Mouse (Mus musculus): ENCODE measurements around the gene Slco2b1. TPM values are rescaled to one million over a fixed set of nuclear protein-coding genes. Genes with fewer than 3 reads are reported as not detected.
"Not testable (repeated sequence)": the region's sequence is repeated elsewhere in the genome, so short reads cannot be mapped to it uniquely, and the experiment has no call there.

Slco2b1 gene
- 3.9 and 4.1 TPM in 2 replicates for polyA plus RNA-seq (2015; fragmentation: Nextera tagmentation; extraction: Ambion mirVana)

- WGBS, result 73% methylated on average over 8 of the region's 8 CpGs
- 0 out of 2 replicates have a peak, but pooled peaks cover 7% of the 10 kb centered on the region for H3K4me1 ChIP-seq
- no peak for ATAC-seq (ENCODE audit: insufficient number of reproducible peaks, low FRiP score, low TSS enrichment, low read depth)
These were observed at the start of gene Slco2b1 for GRCm38 (mm10) chr7:99711166-99711565. TSS of gene Slco2b1 (minus strand) at chr7:99711340.

GRCm38 (mm10) chr7:99739276-99739675 is 28.1 kb upstream of the Slco2b1 start:
- Histone ChIP-seq H3K27me3 (no peaks in the 10 kb centered on the region), H3K27ac (replicated peaks) (no peak overlapping the region), H3K4me1 (0 out of 2 replicates have a peak, but pooled peaks cover 4% of the 10 kb centered on the region), H3K9me3 (replicated peaks) (no peaks in the 10 kb centered on the region), H3K36me3 (no peaks in the 10 kb centered on the region), H3K4me3 (replicated peaks) (no peak overlapping the region), H3K4me2 (replicated peaks) (no peak overlapping the region), H3K9ac (no peak overlapping the region)
- WGBS, result 48% methylated on average over 9 of the region's 9 CpGs
- no peak for ATAC-seq (ENCODE audit: insufficient number of reproducible peaks, low FRiP score, low TSS enrichment, low read depth)

More at GRCm38 (mm10) chr7:99711166-99711565, at the start of gene Slco2b1:
- no peak within 1 kb of the TSS for H3K9ac ChIP-seq
- H3K27me3 ChIP-seq, result no peaks in the 10 kb centered on the region
- no peak within 1 kb of the TSS for H3K27ac ChIP-seq (replicated peaks)
- H3K36me3 ChIP-seq, result no peaks in the 10 kb centered on the region
- H3K4me2 ChIP-seq (replicated peaks), result no peak within 1 kb of the TSS
- H3K9me3 ChIP-seq (replicated peaks), result no peaks in the 10 kb centered on the region
- no peak within 1 kb of the TSS for H3K4me3 ChIP-seq (replicated peaks)

GRCm38 (mm10) chr7:99735491-99735890 is 24.4 kb upstream of the Slco2b1 start:
- not testable (repeated sequence) for H3K27ac ChIP-seq (replicated peaks); ATAC-seq (ENCODE audit: insufficient number of reproducible peaks, low FRiP score, low TSS enrichment, low read depth); H3K4me1 ChIP-seq; H3K9me3 ChIP-seq (replicated peaks); H3K4me2 ChIP-seq (replicated peaks); H3K4me3 ChIP-seq (replicated peaks); H3K9ac ChIP-seq; H3K27me3 ChIP-seq; H3K36me3 ChIP-seq
- 94% methylated on average over 9 of the region's 9 CpGs for WGBS

- H3K27ac ChIP-seq (replicated peaks), result no peak overlapping the region
These were observed 23.5 kb upstream of the Slco2b1 start for GRCm38 (mm10) chr7:99734612-99735011.

GRCm38 (mm10) chr7:99729973-99730372 is 18.8 kb upstream of the Slco2b1 start, which contains the start of gene Olfr520:
TSS of gene Olfr520 (plus strand) at chr7:99730273.
- ATAC-seq (ENCODE audit: insufficient number of reproducible peaks, low FRiP score, low TSS enrichment, low read depth), result no peak
- no peak within 1 kb of the TSS for H3K9ac ChIP-seq
- H3K4me1 ChIP-seq, result no peaks in the 10 kb centered on the region
- no peaks in the 10 kb centered on the region for H3K36me3 ChIP-seq
- WGBS, result 94% methylated on average over 2 of the region's 2 CpGs
- H3K27me3 ChIP-seq, result no peaks in the 10 kb centered on the region
- H3K4me2 ChIP-seq (replicated peaks), result no peak within 1 kb of the TSS
- no peak within 1 kb of the TSS for H3K4me3 ChIP-seq (replicated peaks)
- no peak within 1 kb of the TSS for H3K27ac ChIP-seq (replicated peaks)
- H3K9me3 ChIP-seq (replicated peaks), result no peaks in the 10 kb centered on the region; the same call in 1 of the 2 replicates

More at GRCm38 (mm10) chr7:99734612-99735011, 23.5 kb upstream of the Slco2b1 start:
- H3K4me1 ChIP-seq, result 0 out of 2 replicates have a peak, but pooled peaks cover 4% of the 10 kb centered on the region
- H3K4me2 ChIP-seq (replicated peaks), result no peak overlapping the region
- no peaks in the 10 kb centered on the region for H3K36me3 ChIP-seq
- no peaks in the 10 kb centered on the region for H3K9me3 ChIP-seq (replicated peaks)
- H3K9ac ChIP-seq, result no peak overlapping the region
- 95% methylated on average over 2 of the region's 2 CpGs for WGBS
- ATAC-seq (ENCODE audit: insufficient number of reproducible peaks, low FRiP score, low TSS enrichment, low read depth), result no peak
- no peak overlapping the region for H3K4me3 ChIP-seq (replicated peaks)
- no peaks in the 10 kb centered on the region for H3K27me3 ChIP-seq

GRCm38 (mm10) chr7:99716536-99716935 is 5.4 kb upstream of the Slco2b1 start:
- Histone ChIP-seq H3K9ac (no peak overlapping the region), H3K4me1 (no peaks in the 10 kb centered on the region), H3K27me3 (no peaks in the 10 kb centered on the region), H3K4me3 (replicated peaks) (no peak overlapping the region), H3K36me3 (no peaks in the 10 kb centered on the region), H3K4me2 (replicated peaks) (no peak overlapping the region), H3K27ac (replicated peaks) (no peak overlapping the region), H3K9me3 (replicated peaks) (no peaks in the 10 kb centered on the region)
- 72% methylated on average over 2 of the region's 2 CpGs for WGBS
- ATAC-seq (ENCODE audit: insufficient number of reproducible peaks, low FRiP score, low TSS enrichment, low read depth), result no peak

GRCm38 (mm10) chr7:99712431-99712830 is 1.3 kb upstream of the Slco2b1 start:
- no peaks in the 10 kb centered on the region for H3K36me3 ChIP-seq
- no peaks in the 10 kb centered on the region for H3K27me3 ChIP-seq
- ATAC-seq (ENCODE audit: insufficient number of reproducible peaks, low FRiP score, low TSS enrichment, low read depth), result no peak
- H3K4me1 ChIP-seq, result 0 out of 2 replicates have a peak, but pooled peaks cover 5% of the 10 kb centered on the region
- no peak overlapping the region for H3K9ac ChIP-seq
- H3K4me3 ChIP-seq (replicated peaks), result no peak overlapping the region
- 86% methylated on average over 4 of the region's 4 CpGs for WGBS
- H3K4me2 ChIP-seq (replicated peaks), result no peak overlapping the region
- no peak overlapping the region for H3K27ac ChIP-seq (replicated peaks)
- no peaks in the 10 kb centered on the region for H3K9me3 ChIP-seq (replicated peaks)

- no peak overlapping the region for H3K27ac ChIP-seq (replicated peaks)
- H3K9me3 ChIP-seq (replicated peaks), result no peaks in the 10 kb centered on the region
- 31% methylated on average over 1 of the region's 1 CpGs for WGBS
- no peak overlapping the region for H3K9ac ChIP-seq
- 0 out of 2 replicates have a peak, but pooled peaks cover 7% of the 10 kb centered on the region for H3K4me1 ChIP-seq
- H3K36me3 ChIP-seq, result no peaks in the 10 kb centered on the region
- no peaks in the 10 kb centered on the region for H3K27me3 ChIP-seq
- H3K4me2 ChIP-seq (replicated peaks), result no peak overlapping the region
- ATAC-seq (ENCODE audit: insufficient number of reproducible peaks, low FRiP score, low TSS enrichment, low read depth), result no peak
- no peak overlapping the region for H3K4me3 ChIP-seq (replicated peaks)
These were observed 664 bp downstream of the Slco2b1 start for GRCm38 (mm10) chr7:99710476-99710875.

- no peak for ATAC-seq (ENCODE audit: insufficient number of reproducible peaks, low FRiP score, low TSS enrichment, low read depth)
- H3K36me3 ChIP-seq, result no peaks in the 10 kb centered on the region
- no peaks in the 10 kb centered on the region for H3K27me3 ChIP-seq
- WGBS, result 69% methylated on average over 7 of the region's 7 CpGs
- H3K9ac ChIP-seq, result no peak overlapping the region
- no peak overlapping the region for H3K4me2 ChIP-seq (replicated peaks)
- no peak overlapping the region for H3K4me3 ChIP-seq (replicated peaks)
- H3K27ac ChIP-seq (replicated peaks), result no peak overlapping the region
- 0 out of 2 replicates have a peak, but pooled peaks cover 7% of the 10 kb centered on the region for H3K4me1 ChIP-seq
- no peaks in the 10 kb centered on the region for H3K9me3 ChIP-seq (replicated peaks)
These were observed 1.1 kb downstream of the Slco2b1 start for GRCm38 (mm10) chr7:99709992-99710391.

GRCm38 (mm10) chr7:99708750-99709149 is 2.4 kb downstream of the Slco2b1 start:
- Histone ChIP-seq H3K4me3 (replicated peaks) (no peak overlapping the region), H3K9ac (no peak overlapping the region), H3K4me1 (0 out of 2 replicates have a peak, but pooled peaks cover 7% of the 10 kb centered on the region), H3K36me3 (no peaks in the 10 kb centered on the region), H3K9me3 (replicated peaks) (no peaks in the 10 kb centered on the region), H3K4me2 (replicated peaks) (no peak overlapping the region), H3K27ac (replicated peaks) (no peak overlapping the region), H3K27me3 (no peaks in the 10 kb centered on the region)
- 64% methylated on average over 5 of the region's 5 CpGs for WGBS
- ATAC-seq (ENCODE audit: insufficient number of reproducible peaks, low FRiP score, low TSS enrichment, low read depth), result no peak

GRCm38 (mm10) chr7:99708301-99708721 is 2.8 kb downstream of the Slco2b1 start:
- H3K36me3 ChIP-seq, result no peaks in the 10 kb centered on the region
- H3K27ac ChIP-seq (replicated peaks), result no peak overlapping the region
- ATAC-seq (ENCODE audit: insufficient number of reproducible peaks, low FRiP score, low TSS enrichment, low read depth), result no peak
- no peak overlapping the region for H3K4me3 ChIP-seq (replicated peaks)
- no peaks in the 10 kb centered on the region for H3K9me3 ChIP-seq (replicated peaks)
- H3K27me3 ChIP-seq, result no peaks in the 10 kb centered on the region
- no peak overlapping the region for H3K4me2 ChIP-seq (replicated peaks)
- no peak overlapping the region for H3K9ac ChIP-seq
- H3K4me1 ChIP-seq, result 0 out of 2 replicates have a peak, but pooled peaks cover 7% of the 10 kb centered on the region
- 56% methylated on average over 8 of the region's 8 CpGs for WGBS

- Histone ChIP-seq H3K9ac (no peak overlapping the region), H3K27me3 (no peaks in the 10 kb centered on the region), H3K9me3 (replicated peaks) (no peaks in the 10 kb centered on the region), H3K27ac (replicated peaks) (0 out of 2 replicates have a peak overlapping the region, but pooled peaks have one; percentile 25), H3K4me3 (replicated peaks) (no peak overlapping the region), H3K4me1 (0 out of 2 replicates have a peak, but pooled peaks cover 7% of the 10 kb centered on the region), H3K4me2 (replicated peaks) (no peak overlapping the region), H3K36me3 (no peaks in the 10 kb centered on the region)
- ATAC-seq (ENCODE audit: insufficient number of reproducible peaks, low FRiP score, low TSS enrichment, low read depth), result no peak
- WGBS, result 85% methylated on average over 6 of the region's 6 CpGs
These were observed 3.5 kb downstream of the Slco2b1 start for GRCm38 (mm10) chr7:99707671-99708070.

Measured in embryonic facial prominence, embryonic 15.5 days (tissue).